Mouse (Mus musculus) frontal cortex, adult (tissue): ENCODE measurements around the gene Olfr1477.
"Not testable (repeated sequence)": the region's sequence is repeated elsewhere in the genome, so short reads cannot be mapped to it uniquely, and the experiment has no call there.

ENCODE experiments used
- ATAC-seq: cut with Nextera tagmentation; 2 replicates; pipeline ENCODE4 v1.9.2; 2017; ENCODE audit warnings: mild to moderate bottlenecking, moderate library complexity, mixed read lengths; ENCODE audit not compliant: low TSS enrichment

Gene Olfr1477

DNA sequence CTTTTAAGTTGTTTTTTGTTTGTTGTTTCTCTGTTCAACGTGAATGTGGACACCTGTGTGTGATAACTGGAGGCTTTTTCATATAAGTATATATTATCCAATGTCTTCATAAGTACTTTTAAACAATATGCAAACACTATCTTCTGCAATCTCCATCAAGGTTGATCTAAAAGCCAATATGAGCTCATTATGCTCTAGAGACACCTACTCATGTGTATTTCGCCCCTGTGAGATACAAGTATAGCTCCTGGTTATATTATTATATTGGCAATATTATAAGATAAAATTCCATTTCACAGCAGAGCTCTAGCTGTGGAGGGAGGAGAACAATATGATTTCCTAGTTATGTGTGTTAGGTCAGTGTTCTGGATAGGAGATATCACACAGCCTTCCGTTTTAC lies at the start of gene Olfr1477:
TSS of gene Olfr1477 (plus strand) at position 301 of the 400 bp plus-strand sequence.
- no peak for ATAC-seq

GRCm38 (mm10) chr19:13455986-13456385 lies 44.4 kb upstream of the Olfr1477 start, which contains the start of gene Olfr1472:
TSS of gene Olfr1472 (minus strand) at chr19:13456086.
- ATAC-seq, result no peak

- not testable (repeated sequence) for ATAC-seq
Measured at GRCm38 (mm10) chr19:13469265-13469664, 31.1 kb upstream of the Olfr1477 start, which contains the start of gene Olfr1474. TSS of gene Olfr1474 (plus strand) at chr19:13469565.

GRCm38 (mm10) chr19:13480096-13480495 lies 20.2 kb upstream of the Olfr1477 start, which contains the start of gene Olfr1475:
TSS of gene Olfr1475 (minus strand) at chr19:13480196.
- no peak for ATAC-seq

GRCm38 (mm10) chr19:13527613-13528012 lies 27.3 kb downstream of the Olfr1477 start, which contains the start of gene Olfr1480:
TSS of gene Olfr1480 (plus strand) at chr19:13527913.
- ATAC-seq, result no peak
